Mouse (Mus musculus) stomach, embryonic 16.5 days (tissue): ENCODE measurements around the gene H2-T22. TPM values are rescaled to one million over a fixed set of nuclear protein-coding genes. Genes with fewer than 3 reads are reported as not detected.

Experiments
- ATAC-seq: fragments of 200-750 bp; cut with Nextera tagmentation; 2 replicates; pipeline ENCODE4 v1.8.0; 2017; ENCODE audit warnings: moderate number of reproducible peaks, moderate TSS enrichment; ENCODE audit not compliant: insufficient read depth, low FRiP score
- H3K27ac ChIP-seq: fragments of 300-500 bp; sonication (generic); 2 replicates; pipeline ENCODE4 v1.5.1; 2014; ENCODE audit warnings: low read length
- H3K27me3 ChIP-seq: fragments of 300-500 bp; sonication (generic); 2 replicates; pipeline ENCODE4 v1.6.1; 2014; ENCODE audit warnings: low read length, control low read depth, mixed read lengths; ENCODE audit not compliant: control insufficient read depth, insufficient read depth
- H3K36me3 ChIP-seq: fragments of 300-500 bp; sonication (generic); 2 replicates; pipeline ENCODE4 v1.6.1; 2014; ENCODE audit warnings: low read length; ENCODE audit not compliant: control insufficient read depth, insufficient read depth
- H3K4me1 ChIP-seq: fragments of 300-500 bp; sonication (generic); 2 replicates; pipeline ENCODE4 v1.6.1; 2014; ENCODE audit warnings: low read length, control low read depth, mixed read lengths; ENCODE audit not compliant: control insufficient read depth, insufficient read depth
- H3K4me2 ChIP-seq: fragments of 300-500 bp; sonication (generic); 2 replicates; pipeline ENCODE4 v1.6.1; 2014; ENCODE audit warnings: low read depth, low read length, mixed read lengths
- H3K4me3 ChIP-seq: fragments of 300-500 bp; sonication (generic); replicated peaks from 2 replicates; pipeline ENCODE4 v1.5.1; 2014; ENCODE audit warnings: mild to moderate bottlenecking, low read length
- H3K9ac ChIP-seq: fragments of 300-500 bp; sonication (generic); 2 replicates; pipeline ENCODE4 v1.6.1; 2014; ENCODE audit warnings: low read length
- H3K9me3 ChIP-seq: fragments of 300-500 bp; sonication (generic); replicated peaks from 2 replicates; pipeline ENCODE4 v1.6.1; 2016; ENCODE audit warnings: low read length, control low read depth; ENCODE audit not compliant: control insufficient read depth
- WGBS: fragments of 180-500 bp; shearing (Covaris S2); extraction: QIAGEN DNeasy Blood & Tissue Kit; methylation state at CpG from one replicate; pipeline ENCODE4 v1.1.7; 2014; 5-methylcytosine and 5-hydroxymethylcytosine counted together
- polyA plus RNA-seq: library from polyadenylated mRNA; unstranded; fragments of >200 nt; fragmentation: Nextera tagmentation; extraction: Ambion mirVana; gene quantifications from 2 replicates; pipeline ENCODE4 v1.2.1, GENCODE M21; 2015

H2-T22 gene
- polyA plus RNA-seq, 1 experiment from 2014 or later: 19.9 TPM

GRCm38 (mm10) chr17:36001966-36002365, 40.6 kb downstream of the H2-T22 start:
- WGBS: 92% methylated on average over 6 of the region's 6 CpGs

GRCm38 (mm10) chr17:36001121-36001897, 41.2 kb downstream of the H2-T22 start:
- Histone ChIP-seq H3K27ac (no peak overlapping the region), H3K4me1 (peaks cover 10% of the 10 kb centered on the region; the same call in 1 of the 2 replicates), H3K4me3 (no peak overlapping the region), H3K4me2 (no peak overlapping the region), H3K9me3 (0 out of 2 replicates have a peak, but pooled peaks cover 4% of the 10 kb centered on the region), H3K27me3 (no peaks in the 10 kb centered on the region), H3K9ac (no peak overlapping the region), H3K36me3 (no peaks in the 10 kb centered on the region)
- ATAC-seq: no peak
- 90% methylated on average over 12 of the region's 12 CpGs for WGBS

More at GRCm38 (mm10) chr17:36001966-36002365, 40.6 kb downstream of the H2-T22 start:
- Histone ChIP-seq H3K9me3 (0 out of 2 replicates have a peak, but pooled peaks cover 4% of the 10 kb centered on the region), H3K27me3 (no peaks in the 10 kb centered on the region), H3K4me2 (no peak overlapping the region), H3K9ac (no peak overlapping the region), H3K36me3 (no peaks in the 10 kb centered on the region), H3K4me1 (0 out of 2 replicates have a peak, but pooled peaks cover 10% of the 10 kb centered on the region), H3K4me3 (no peak overlapping the region), H3K27ac (no peak overlapping the region)
- no peak for ATAC-seq

GRCm38 (mm10) chr17:36000349-36000748, 42.2 kb downstream of the H2-T22 start:
- no peak overlapping the region for H3K27ac ChIP-seq
- H3K4me2 ChIP-seq: no peak overlapping the region
- H3K36me3 ChIP-seq: no peaks in the 10 kb centered on the region
- no peak for ATAC-seq
- H3K27me3 ChIP-seq: no peaks in the 10 kb centered on the region
- H3K4me1 ChIP-seq: peaks cover 12% of the 10 kb centered on the region
- H3K9ac ChIP-seq: no peak overlapping the region
- H3K9me3 ChIP-seq: no peaks in the 10 kb centered on the region
- H3K4me3 ChIP-seq: no peak overlapping the region
- 69% methylated on average over 4 of the region's 4 CpGs for WGBS

- Histone ChIP-seq H3K27ac (no peak overlapping the region), H3K9ac (no peak overlapping the region), H3K27me3 (no peaks in the 10 kb centered on the region), H3K4me1 (peaks cover 12% of the 10 kb centered on the region), H3K9me3 (no peaks in the 10 kb centered on the region), H3K4me2 (no peak overlapping the region), H3K4me3 (no peak overlapping the region), H3K36me3 (no peaks in the 10 kb centered on the region)
- no peak for ATAC-seq
- 78% methylated on average over 7 of the region's 7 CpGs for WGBS
Measured at GRCm38 (mm10) chr17:35999356-35999755, 43.2 kb downstream of the H2-T22 start.

- no peak overlapping the region for H3K9ac ChIP-seq
- H3K36me3 ChIP-seq: no peaks in the 10 kb centered on the region
- no peak overlapping the region for H3K4me3 ChIP-seq
- no peaks in the 10 kb centered on the region for H3K9me3 ChIP-seq
- no peak overlapping the region for H3K27ac ChIP-seq
- H3K4me1 ChIP-seq: peaks cover 12% of the 10 kb centered on the region
- no peak overlapping the region; the same call in 1 of the 2 replicates for H3K4me2 ChIP-seq
- 84% methylated on average over 6 of the region's 6 CpGs for WGBS
- H3K27me3 ChIP-seq: no peaks in the 10 kb centered on the region
- no peak for ATAC-seq
Measured at GRCm38 (mm10) chr17:35998545-35999305, 43.8 kb downstream of the H2-T22 start.

- H3K9ac ChIP-seq: no peak overlapping the region
- 0 out of 2 replicates have a peak overlapping the region, but pooled peaks have one; percentile 22 for H3K27ac ChIP-seq
- H3K4me3 ChIP-seq: no peak overlapping the region
- H3K4me2 ChIP-seq: peak overlapping the region; percentile 31; the same call in 1 of the 2 replicates
- 53% methylated on average over 12 of the region's 12 CpGs for WGBS
- H3K9me3 ChIP-seq: no peaks in the 10 kb centered on the region
- peaks cover 16% of the 10 kb centered on the region for H3K4me1 ChIP-seq
- no peaks in the 10 kb centered on the region for H3K36me3 ChIP-seq
- no peaks in the 10 kb centered on the region for H3K27me3 ChIP-seq
- ATAC-seq: no peak
Measured at GRCm38 (mm10) chr17:35997713-35998510, 44.6 kb downstream of the H2-T22 start.

- H3K27me3 ChIP-seq: no peaks in the 10 kb centered on the region
- 0 out of 2 replicates have a peak overlapping the region, but pooled peaks have one; percentile 23 for H3K9ac ChIP-seq
- no peaks in the 10 kb centered on the region for H3K36me3 ChIP-seq
- no peak overlapping the region for H3K4me3 ChIP-seq
- peaks cover 22% of the 10 kb centered on the region for H3K4me1 ChIP-seq
- WGBS: 2% methylated on average over 11 of the region's 11 CpGs
- H3K9me3 ChIP-seq: no peaks in the 10 kb centered on the region
- H3K4me2 ChIP-seq: no peak overlapping the region
- no peak overlapping the region for H3K27ac ChIP-seq
- peak; percentile 63 for ATAC-seq
Measured at GRCm38 (mm10) chr17:35996949-35997348, 45.6 kb downstream of the H2-T22 start.

GRCm38 (mm10) chr17:35994879-35995240, 47.7 kb downstream of the H2-T22 start:
- no peak for ATAC-seq
- H3K4me2 ChIP-seq: peak overlapping the region; percentile 75
- H3K27ac ChIP-seq: no peak overlapping the region
- H3K4me1 ChIP-seq: peaks cover 24% of the 10 kb centered on the region
- H3K9ac ChIP-seq: peak overlapping the region; percentile 71
- no peaks in the 10 kb centered on the region for H3K9me3 ChIP-seq
- H3K4me3 ChIP-seq: peak overlapping the region; percentile 73
- no peaks in the 10 kb centered on the region for H3K27me3 ChIP-seq
- 1% methylated on average over 14 of the region's 14 CpGs for WGBS
- H3K36me3 ChIP-seq: no peaks in the 10 kb centered on the region
